9 mouse cellular contexts compared by ENCODE assay signal in genomic region chr13:67278314-67278713, GRCm38 (mm10). TPM values are rescaled to one million over a fixed set of nuclear protein-coding genes. Genes with fewer than 3 reads are reported as not detected.
DNase-seq lines count a peak whose midpoint lies in the region; ATAC-seq and TF ChIP-seq lines count a peak whose summit lies in the region.
"Had no signal": no experiment of that assay in that cellular context is flagged by ENCODE, and none has a peak within 500 bp of the region (broad histone marks: within the 10 kb centered on the region; RNA-seq: fewer than 3 reads in every experiment).

Gene Zfp458, minus strand, starts transcription at chr13:67278466.

- TF ChIP-seq CTCF in brain, embryonic 14.5 days (IDR thresholded peaks at IDR 0.05; ENCODE audit: borderline replicate concordance, extremely low read depth, insufficient read depth, insufficient read length): no peak

- no peak for ATAC-seq in heart, embryonic 15.5 days (replicated peaks; ENCODE audit: insufficient number of reproducible peaks, insufficient read depth, low FRiP score, low read depth)
- ATAC-seq in heart, embryonic 11.5 days (replicated peaks; ENCODE audit: insufficient number of reproducible peaks, low FRiP score, low TSS enrichment): no peak
- ATAC-seq in kidney, embryonic 16.5 days (ENCODE audit: low FRiP score, low TSS enrichment): 0 out of 2 replicates have a peak, but pooled peaks have one; percentile 9
- peak; percentile 40; the same call in 1 of the 2 replicates for ATAC-seq in limb, embryonic 15.5 days (ENCODE audit: insufficient number of reproducible peaks, low FRiP score, low TSS enrichment, low read depth)
- ATAC-seq in granulocyte monocyte progenitor cell, adult 5-6 weeks (replicated peaks; ENCODE audit: poor library complexity, severe bottlenecking): no peak
- ATAC-seq: Patski had no signal

- H3K4me3 ChIP-seq in heart, embryonic 15.5 days: no peak within 1 kb of the TSS
- no peak within 1 kb of the TSS for H3K4me3 ChIP-seq in heart, embryonic 11.5 days (ENCODE audit: low read depth, low read length)
- no peak within 1 kb of the TSS for H3K4me3 ChIP-seq in kidney, embryonic 16.5 days (ENCODE audit: low read length)
- no peak within 1 kb of the TSS for H3K4me3 ChIP-seq in limb, embryonic 15.5 days

- 35% methylated on average over 7 of the region's 7 CpGs for WGBS in heart, embryonic 15.5 days
- 43% methylated on average over 7 of the region's 7 CpGs for WGBS in heart, embryonic 11.5 days (ENCODE audit: insufficient replicate concordance)
- WGBS in kidney, embryonic 16.5 days: 49% methylated on average over 7 of the region's 7 CpGs
- 40% methylated on average over 7 of the region's 7 CpGs for WGBS in limb, embryonic 15.5 days

- H3K4me2 ChIP-seq in heart, embryonic 15.5 days: peak within 1 kb of the TSS; percentile 10; the same call in 1 of the 2 replicates
- no peak within 1 kb of the TSS for H3K4me2 ChIP-seq in heart, embryonic 11.5 days
- peak within 1 kb of the TSS; percentile 34 for H3K4me2 ChIP-seq in kidney, embryonic 16.5 days (replicated peaks; ENCODE audit: low read depth, low read length)
- no peak within 1 kb of the TSS for H3K4me2 ChIP-seq in limb, embryonic 15.5 days

- no peak for TF ChIP-seq POLR2A in brain, embryonic 14.5 days (IDR thresholded peaks at IDR 0.05; ENCODE audit: borderline replicate concordance, extremely low read depth, insufficient read depth, insufficient read length, poor library complexity, severe bottlenecking)

- H3K27ac ChIP-seq in heart, embryonic 15.5 days: no peak within 1 kb of the TSS
- no peak within 1 kb of the TSS for H3K27ac ChIP-seq in heart, embryonic 11.5 days (ENCODE audit: low read depth, low read length)
- no peak within 1 kb of the TSS for H3K27ac ChIP-seq in kidney, embryonic 16.5 days (ENCODE audit: low read length)
- no peak within 1 kb of the TSS for H3K27ac ChIP-seq in limb, embryonic 15.5 days

- H3K36me3 ChIP-seq in heart, embryonic 15.5 days: no peaks in the 10 kb centered on the region
- H3K36me3 ChIP-seq in heart, embryonic 11.5 days (ENCODE audit: control insufficient read depth, insufficient read depth, low read length): no peaks in the 10 kb centered on the region
- H3K36me3 ChIP-seq in kidney, embryonic 16.5 days (ENCODE audit: insufficient read depth, low read length): no peaks in the 10 kb centered on the region
- H3K36me3 ChIP-seq in limb, embryonic 15.5 days: no peaks in the 10 kb centered on the region

- H3K9me3 ChIP-seq in heart, embryonic 15.5 days (replicated peaks): no peaks in the 10 kb centered on the region
- no peaks in the 10 kb centered on the region for H3K9me3 ChIP-seq in heart, embryonic 11.5 days (replicated peaks; ENCODE audit: control insufficient read depth, low read length)
- no peaks in the 10 kb centered on the region for H3K9me3 ChIP-seq in kidney, embryonic 16.5 days (ENCODE audit: low read length)
- H3K9me3 ChIP-seq in limb, embryonic 15.5 days: no peaks in the 10 kb centered on the region

- H3K9ac ChIP-seq in heart, embryonic 15.5 days: no peak within 1 kb of the TSS
- H3K9ac ChIP-seq in heart, embryonic 11.5 days (ENCODE audit: low read depth, low read length): no peak within 1 kb of the TSS
- no peak within 1 kb of the TSS for H3K9ac ChIP-seq in kidney, embryonic 16.5 days (replicated peaks; ENCODE audit: low read length)
- H3K9ac ChIP-seq in limb, embryonic 15.5 days: no peak within 1 kb of the TSS

- peak; percentile 37 for DNase-seq in brain, embryonic 14.5 days (ENCODE audit: low read depth)
- DNase-seq in adrenal gland, adult 2 months: no peak
- DNase-seq in spleen, postnatal 4 days (ENCODE audit: low spot score in 2 of 2): no peak

- no peaks in the 10 kb centered on the region for H3K27me3 ChIP-seq in heart, embryonic 15.5 days
- H3K27me3 ChIP-seq in heart, embryonic 11.5 days (ENCODE audit: control insufficient read depth, insufficient read depth, low read length): no peaks in the 10 kb centered on the region
- no peaks in the 10 kb centered on the region for H3K27me3 ChIP-seq in kidney, embryonic 16.5 days (ENCODE audit: insufficient read depth, low read length)
- no peaks in the 10 kb centered on the region for H3K27me3 ChIP-seq in limb, embryonic 15.5 days
- H3K27me3 ChIP-seq: Patski had no signal

- no peaks in the 10 kb centered on the region for H3K4me1 ChIP-seq in heart, embryonic 15.5 days (replicated peaks)
- no peaks in the 10 kb centered on the region for H3K4me1 ChIP-seq in heart, embryonic 11.5 days (ENCODE audit: control insufficient read depth, insufficient read depth, low read length)
- H3K4me1 ChIP-seq in kidney, embryonic 16.5 days (ENCODE audit: insufficient read depth, low read length): no peaks in the 10 kb centered on the region
- H3K4me1 ChIP-seq in limb, embryonic 15.5 days: no peaks in the 10 kb centered on the region

RNA-seq across cellular contexts. Expression of gene Zfp458, which starts in this region (rescaled TPM):
- polyA plus RNA-seq in heart, embryonic 15.5 days (2015; fragmentation: Nextera tagmentation; extraction: Ambion mirVana): 1.1 and 1.3 TPM in 2 replicates
- polyA plus RNA-seq in heart, embryonic 11.5 days (2014; fragmentation: Nextera tagmentation; extraction: Ambion mirVana): 1.3 and 1.9 TPM in 2 replicates
- polyA plus RNA-seq in brain, embryonic 14.5 days (2012; rRNA removed): 3.6 and 5.3 TPM in 2 replicates
- 1.6 and 2.1 TPM in 2 replicates for polyA plus RNA-seq in kidney, embryonic 16.5 days (2015; fragmentation: Nextera tagmentation; extraction: Ambion mirVana)
- polyA plus RNA-seq in limb, embryonic 15.5 days (2015; fragmentation: Nextera tagmentation; extraction: Ambion mirVana): 2.0 and 2.1 TPM in 2 replicates
- 5.1 and 10.4 TPM in 2 replicates for total RNA-seq in granulocyte monocyte progenitor cell, adult 5-6 weeks (2014; fragmentation: Nextera tagmentation)
- 2.1 and 5.2 TPM in 2 replicates for total RNA-seq in granulocyte monocyte progenitor cell, adult 5-6 weeks (2017)
- 1 to 10 TPM; 3.4 to 3.6 TPM for total RNA-seq in adrenal gland, adult 2 months (2021)
- polyA plus RNA-seq in adrenal gland, adult 2 months (2012; rRNA removed): 0.09 and 0.13 TPM in 2 replicates

Comparison
In these comparisons a context has a peak if more than half of its experiments do, and no peak if none do; other contexts are left out.
1. H3K4me2 ChIP-seq: peak in heart, embryonic 15.5 days (single experiment) and kidney, embryonic 16.5 days (single experiment); none in heart, embryonic 11.5 days (single experiment) and limb, embryonic 15.5 days (single experiment).
2. ATAC-seq: peak in kidney, embryonic 16.5 days (single experiment) and limb, embryonic 15.5 days (single experiment); none in heart, embryonic 15.5 days (single experiment), heart, embryonic 11.5 days (single experiment) and granulocyte monocyte progenitor cell, adult 5-6 weeks (single experiment).